Mouse (Mus musculus) limb, embryonic 12.5 days (tissue): ENCODE data around the gene Cd86. TPM values are rescaled to one million over a fixed set of nuclear protein-coding genes. Genes with fewer than 3 reads are reported as not detected.

Experiments
- ATAC-seq: fragments of 200-750 bp; cut with Nextera tagmentation; 2 replicates; pipeline ENCODE4 v1.8.0; 2017; ENCODE audit warnings: low read depth, moderate TSS enrichment; ENCODE audit not compliant: insufficient number of reproducible peaks, insufficient read depth, low FRiP score, low TSS enrichment
- H3K27ac ChIP-seq: fragments of 300-500 bp; sonication (generic); 2 replicates; pipeline ENCODE4 v1.5.1; 2016; ENCODE audit warnings: mild to moderate bottlenecking, moderate library complexity
- H3K27me3 ChIP-seq: fragments of 300-500 bp; sonication (generic); 2 replicates; pipeline ENCODE4 v1.6.1; 2016; ENCODE audit warnings: mild to moderate bottlenecking, moderate library complexity
- H3K36me3 ChIP-seq: fragments of 300-500 bp; sonication (generic); 2 replicates; pipeline ENCODE4 v1.6.1; 2016; ENCODE audit warnings: mild to moderate bottlenecking, moderate library complexity
- H3K4me1 ChIP-seq: fragments of 300-500 bp; sonication (generic); replicated peaks from 2 replicates; pipeline ENCODE4 v1.6.1; 2016
- H3K4me2 ChIP-seq: fragments of 300-500 bp; sonication (generic); 2 replicates; pipeline ENCODE4 v1.6.1; 2016; ENCODE audit warnings: mild to moderate bottlenecking, moderate library complexity
- H3K4me3 ChIP-seq: fragments of 300-500 bp; sonication (generic); replicated peaks from 2 replicates; pipeline ENCODE4 v1.5.1; 2016; ENCODE audit warnings: mild to moderate bottlenecking
- H3K9ac ChIP-seq: fragments of 300-500 bp; sonication (generic); replicated peaks from 2 replicates; pipeline ENCODE4 v1.6.1; 2016; ENCODE audit warnings: mild to moderate bottlenecking, moderate library complexity
- H3K9me3 ChIP-seq: fragments of 300-500 bp; sonication (generic); 2 replicates; pipeline ENCODE4 v1.6.1; 2016; ENCODE audit warnings: mild to moderate bottlenecking, moderate library complexity
- WGBS: fragments of 180-500 bp; shearing (Covaris S2); methylation state at CpG from one replicate; pipeline ENCODE4 v1.1.7; 2016; 5-methylcytosine and 5-hydroxymethylcytosine counted together
- polyA plus RNA-seq: library from polyadenylated mRNA; unstranded; fragments of >200 nt; fragmentation: Nextera tagmentation; extraction: Ambion mirVana; gene quantifications from 2 replicates; pipeline ENCODE4 v1.2.1, GENCODE M21; 2016

The Cd86 gene
- polyA plus RNA-seq, 1 experiment from 2014 or later, result 1.0 TPM

GRCm38 (mm10) chr16:36596671-36597410 lies 69.0 kb downstream of the Cd86 start:
- Histone ChIP-seq H3K4me3 (no peak overlapping the region), H3K27me3 (no peaks in the 10 kb centered on the region), H3K36me3 (no peaks in the 10 kb centered on the region), H3K9me3 (no peaks in the 10 kb centered on the region), H3K9ac (no peak overlapping the region), H3K27ac (no peak overlapping the region), H3K4me2 (no peak overlapping the region), H3K4me1 (no peaks in the 10 kb centered on the region)
- no peak for ATAC-seq
- 84% methylated on average over 10 of the region's 10 CpGs for WGBS

- no peak overlapping the region for H3K27ac ChIP-seq
- no peak overlapping the region for H3K9ac ChIP-seq
- H3K4me1 ChIP-seq, result no peaks in the 10 kb centered on the region
- H3K36me3 ChIP-seq, result no peaks in the 10 kb centered on the region
- 91% methylated on average over 1 of the region's 1 CpGs for WGBS
- no peaks in the 10 kb centered on the region for H3K27me3 ChIP-seq
- no peaks in the 10 kb centered on the region for H3K9me3 ChIP-seq
- no peak overlapping the region for H3K4me2 ChIP-seq
- no peak overlapping the region for H3K4me3 ChIP-seq
- no peak for ATAC-seq
Observed at GRCm38 (mm10) chr16:36589898-36590297, 76.0 kb downstream of the Cd86 start.

- WGBS, result 71% methylated on average over 4 of the region's 4 CpGs
- Histone ChIP-seq H3K9ac (no peak overlapping the region), H3K27ac (no peak overlapping the region), H3K9me3 (no peaks in the 10 kb centered on the region), H3K4me1 (no peaks in the 10 kb centered on the region), H3K4me2 (no peak overlapping the region), H3K27me3 (no peaks in the 10 kb centered on the region), H3K36me3 (no peaks in the 10 kb centered on the region), H3K4me3 (no peak overlapping the region)
- ATAC-seq, result no peak
Observed at GRCm38 (mm10) chr16:36587971-36588370, 77.9 kb downstream of the Cd86 start.

- no peak overlapping the region for H3K27ac ChIP-seq
- H3K27me3 ChIP-seq, result no peaks in the 10 kb centered on the region
- 34% methylated on average over 3 of the region's 3 CpGs for WGBS
- no peak for ATAC-seq
- H3K4me1 ChIP-seq, result peaks cover 10% of the 10 kb centered on the region
- H3K9me3 ChIP-seq, result no peaks in the 10 kb centered on the region
- no peak overlapping the region for H3K9ac ChIP-seq
- no peaks in the 10 kb centered on the region for H3K36me3 ChIP-seq
- H3K4me3 ChIP-seq, result no peak overlapping the region
- no peak overlapping the region for H3K4me2 ChIP-seq
Observed at GRCm38 (mm10) chr16:36582073-36582472, 83.8 kb downstream of the Cd86 start.

- no peak overlapping the region for H3K27ac ChIP-seq
- no peak for ATAC-seq
- H3K27me3 ChIP-seq, result no peaks in the 10 kb centered on the region
- H3K4me3 ChIP-seq, result no peak overlapping the region
- H3K9ac ChIP-seq, result no peak overlapping the region
- 77% methylated on average over 8 of the region's 8 CpGs for WGBS
- H3K4me1 ChIP-seq, result no peaks in the 10 kb centered on the region
- no peak overlapping the region for H3K4me2 ChIP-seq
- H3K9me3 ChIP-seq, result no peaks in the 10 kb centered on the region
- no peaks in the 10 kb centered on the region for H3K36me3 ChIP-seq
Observed at GRCm38 (mm10) chr16:36571942-36572341, 93.9 kb downstream of the Cd86 start.

GRCm38 (mm10) chr16:36561386-36562338 lies 104.2 kb downstream of the Cd86 start, which contains the start of gene Casr:
Gene Casr, minus strand, starts transcription at chr16:36562141.
- WGBS, result 3% methylated on average over 36 of the region's 36 CpGs
- 0 out of 2 replicates have a peak, but pooled peaks have one; percentile 37 for ATAC-seq
- peak within 1 kb of the TSS; percentile 23; the same call in 1 of the 2 replicates for H3K9ac ChIP-seq

GRCm38 (mm10) chr16:36559573-36559972 lies 106.3 kb downstream of the Cd86 start:
- Histone ChIP-seq H3K4me1 (peaks cover 11% of the 10 kb centered on the region), H3K36me3 (no peaks in the 10 kb centered on the region), H3K4me2 (no peak overlapping the region), H3K27me3 (peaks cover 46% of the 10 kb centered on the region), H3K4me3 (no peak overlapping the region), H3K9me3 (no peaks in the 10 kb centered on the region), H3K9ac (no peak overlapping the region), H3K27ac (no peak overlapping the region)
- ATAC-seq, result no peak
- WGBS, result 88% methylated on average over 6 of the region's 6 CpGs

More at GRCm38 (mm10) chr16:36561386-36562338, 104.2 kb downstream of the Cd86 start, which contains the start of gene Casr:
- no peak within 1 kb of the TSS for H3K27ac ChIP-seq
- peaks cover 11% of the 10 kb centered on the region for H3K4me1 ChIP-seq
- no peaks in the 10 kb centered on the region for H3K36me3 ChIP-seq
- H3K27me3 ChIP-seq, result peaks cover 46% of the 10 kb centered on the region
- H3K4me2 ChIP-seq, result peak within 1 kb of the TSS; percentile 72
- H3K4me3 ChIP-seq, result peak within 1 kb of the TSS; percentile 40
- no peaks in the 10 kb centered on the region for H3K9me3 ChIP-seq

- Histone ChIP-seq H3K4me3 (no peak overlapping the region), H3K27me3 (peaks cover 20% of the 10 kb centered on the region), H3K36me3 (no peaks in the 10 kb centered on the region), H3K4me2 (no peak overlapping the region), H3K4me1 (0 out of 2 replicates have a peak, but pooled peaks cover 4% of the 10 kb centered on the region), H3K9me3 (peaks cover 8% of the 10 kb centered on the region), H3K9ac (no peak overlapping the region), H3K27ac (no peak overlapping the region)
- ATAC-seq, result no peak
- 69% methylated on average over 10 of the region's 10 CpGs for WGBS
Observed at GRCm38 (mm10) chr16:36555672-36556165, 110.2 kb downstream of the Cd86 start.

Other genes with a start within 250 kb of the Cd86 start
- 0.60 and 0.83 TPM in 2 replicates for gene Stfa3, start 210.7 kb downstream of the Cd86 start, polyA plus RNA-seq
- gene Casr, start 103.9 kb downstream of the Cd86 start, polyA plus RNA-seq, result 0.13 and 0.31 TPM in 2 replicates
- gene Ildr1, start 27.9 kb upstream of the Cd86 start, polyA plus RNA-seq, result 0.66 and 0.93 TPM in 2 replicates
- 4.6 and 5.1 TPM in 2 replicates for gene Slc15a2, start 118.9 kb upstream of the Cd86 start, polyA plus RNA-seq
- 73.7 and 74.1 TPM in 2 replicates for gene Iqcb1, start 162.3 kb upstream of the Cd86 start, polyA plus RNA-seq
- 1.1 and 1.7 TPM in 2 replicates for gene Eaf2, start 208.9 kb upstream of the Cd86 start, polyA plus RNA-seq
- 88.7 and 91.6 TPM in 2 replicates for gene Golgb1, start 209.1 kb upstream of the Cd86 start, polyA plus RNA-seq